Mouse (Mus musculus): ENCODE measurements around the gene Cyp4f37.
A peak's percentile ranks its signal among the peaks of the same experiment; 100 is the strongest.
"Not testable (repeated sequence)": the region's sequence is repeated elsewhere in the genome, so short reads cannot be mapped to it uniquely, and the experiment has no call there.

The Cyp4f37 gene

GRCm38 (mm10) chr17:32621018-32621417 lies at the start of gene Cyp4f37:
Cyp4f37 (plus strand) TSS chr17:32621309.
- DNase-seq, result not testable (repeated sequence)

GRCm38 (mm10) chr17:32573286-32573685 lies 47.8 kb upstream of the Cyp4f37 start:
- not testable (repeated sequence) for DNase-seq

GRCm38 (mm10) chr17:32577496-32578186 lies 43.5 kb upstream of the Cyp4f37 start:
- DNase-seq, result no peak

GRCm38 (mm10) chr17:32596494-32596893 lies 24.6 kb upstream of the Cyp4f37 start:
- no peak for DNase-seq

- DNase-seq, result peak; percentile 9
Observed at GRCm38 (mm10) chr17:32608055-32608454, 13.1 kb upstream of the Cyp4f37 start.

GRCm38 (mm10) chr17:32610231-32610630 lies 10.9 kb upstream of the Cyp4f37 start:
- DNase-seq, result not testable (repeated sequence)

GRCm38 (mm10) chr17:32610896-32611295 lies 10.2 kb upstream of the Cyp4f37 start:
- DNase-seq, result no peak

GRCm38 (mm10) chr17:32612417-32612816 lies 8.7 kb upstream of the Cyp4f37 start:
- DNase-seq, result no peak

GRCm38 (mm10) chr17:32617252-32617651 lies 3.9 kb upstream of the Cyp4f37 start:
- no peak for DNase-seq

- DNase-seq, result not testable (repeated sequence)
Observed at GRCm38 (mm10) chr17:32629726-32630125, 8.6 kb downstream of the Cyp4f37 start.

- DNase-seq, result no peak
Observed at GRCm38 (mm10) chr17:32631936-32632335, 10.8 kb downstream of the Cyp4f37 start.

- not testable (repeated sequence) for DNase-seq
Observed at GRCm38 (mm10) chr17:32634242-32634971, 13.3 kb downstream of the Cyp4f37 start.

- DNase-seq, result peak; percentile 87
Observed at GRCm38 (mm10) chr17:32634972-32635314, 13.8 kb downstream of the Cyp4f37 start.

GRCm38 (mm10) chr17:32636341-32636740 lies 15.2 kb downstream of the Cyp4f37 start:
- DNase-seq, result no peak

- DNase-seq, result no peak
Observed at GRCm38 (mm10) chr17:32637151-32637550, 16.0 kb downstream of the Cyp4f37 start.

- no peak for DNase-seq
Observed at GRCm38 (mm10) chr17:32646631-32647030, 25.5 kb downstream of the Cyp4f37 start.

- DNase-seq, result no peak
Observed at GRCm38 (mm10) chr17:32653860-32654259, 32.8 kb downstream of the Cyp4f37 start.

GRCm38 (mm10) chr17:32657041-32657440 lies 35.9 kb downstream of the Cyp4f37 start:
- no peak for DNase-seq

GRCm38 (mm10) chr17:32658246-32658645 lies 37.1 kb downstream of the Cyp4f37 start:
- no peak for DNase-seq

- peak; percentile 75 for DNase-seq
Observed at GRCm38 (mm10) chr17:32658712-32659111, 37.6 kb downstream of the Cyp4f37 start, which contains the start of gene Cyp4f40. Cyp4f40 (plus strand) TSS chr17:32658900.

GRCm38 (mm10) chr17:32673976-32674375 lies 52.9 kb downstream of the Cyp4f37 start:
- DNase-seq, result no peak

GRCm38 (mm10) chr17:32676040-32676635 lies 55.0 kb downstream of the Cyp4f37 start:
- DNase-seq, result peak; percentile 3

- peak; percentile 54 for DNase-seq
Observed at GRCm38 (mm10) chr17:32680404-32680803, 59.3 kb downstream of the Cyp4f37 start.
